Mouse (Mus musculus): Measurements from ENCODE around the gene Tbc1d16.
A peak's percentile ranks its signal among the peaks of the same experiment; 100 is the strongest.

The Tbc1d16 gene

GRCm38 (mm10) chr11:119236354-119236753 lies 8.1 kb upstream of the Tbc1d16 start:
- DNase-seq (ENCODE audit: low spot score in 2 of 2): no peak

GRCm38 (mm10) chr11:119235596-119235995 lies 7.3 kb upstream of the Tbc1d16 start:
- DNase-seq (ENCODE audit: low spot score in 2 of 2): peak; percentile 66 to 78

GRCm38 (mm10) chr11:119234770-119235169 lies 6.5 kb upstream of the Tbc1d16 start:
- DNase-seq (ENCODE audit: low spot score in 2 of 2): no peak

DNA sequence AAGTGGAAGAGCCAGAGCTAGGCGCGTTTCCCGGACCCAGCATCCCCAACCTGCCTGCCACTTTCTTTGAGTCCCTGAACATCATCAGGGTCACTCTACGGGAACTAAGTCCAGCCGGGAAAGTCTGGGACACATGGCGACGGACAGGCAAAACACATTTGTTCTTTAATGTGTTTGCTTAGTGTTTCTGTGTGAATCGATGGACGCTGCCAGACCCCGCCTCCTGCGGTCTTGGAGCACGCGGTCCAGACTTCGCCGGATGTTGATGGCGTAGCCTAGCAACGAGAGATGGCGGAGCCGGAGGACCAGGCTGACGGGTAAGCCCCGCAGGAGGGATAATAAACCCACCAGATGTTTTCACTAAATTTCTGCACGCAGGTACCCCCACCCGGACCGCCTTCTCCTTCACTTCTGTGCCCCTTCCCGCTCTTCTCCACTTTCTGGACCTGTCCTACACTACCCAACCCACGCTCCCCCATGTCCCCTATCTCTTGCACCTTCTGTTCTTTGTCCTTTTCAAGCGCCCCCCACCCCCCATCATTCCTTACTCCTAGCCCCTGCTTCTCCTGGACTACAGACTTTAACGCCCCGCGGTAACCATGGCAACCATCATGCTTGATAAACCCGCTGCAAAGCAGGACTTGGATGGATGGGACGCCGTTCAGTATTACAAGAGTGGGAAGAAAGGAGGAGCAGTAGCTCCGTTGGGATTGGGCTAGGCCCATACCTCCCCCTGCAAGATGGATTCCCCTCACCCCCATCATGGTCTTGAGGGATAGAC lies 737 bp upstream of the Tbc1d16 start:
- DNase-seq (ENCODE audit: low spot score in 2 of 2): peak; percentile 82 to 84

DNA sequence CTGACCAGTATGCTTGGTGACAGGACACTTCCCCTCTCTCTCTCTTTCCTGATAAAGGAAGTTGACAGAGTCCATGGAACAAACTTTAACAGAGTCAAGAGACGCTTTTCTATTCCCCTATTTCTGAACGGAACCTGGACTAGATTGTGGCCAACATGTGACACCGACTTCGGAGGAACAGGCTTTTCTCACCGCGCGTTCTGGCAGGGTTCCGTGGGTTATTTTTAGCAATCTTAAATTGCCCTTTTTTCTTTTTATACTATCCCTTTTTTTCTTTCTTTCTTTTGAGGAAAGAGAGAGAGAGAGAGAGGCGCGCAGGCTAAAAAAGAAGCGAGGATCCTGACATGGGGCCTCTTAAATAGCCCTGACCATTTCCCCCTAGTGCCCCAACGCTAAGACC lies 708 bp downstream of the Tbc1d16 start:
- DNase-seq (ENCODE audit: low spot score in 2 of 2): no peak

- no peak for DNase-seq (ENCODE audit: low spot score in 2 of 2)
Observed at GRCm38 (mm10) chr11:119225634-119226033, 2.7 kb downstream of the Tbc1d16 start.

DNA sequence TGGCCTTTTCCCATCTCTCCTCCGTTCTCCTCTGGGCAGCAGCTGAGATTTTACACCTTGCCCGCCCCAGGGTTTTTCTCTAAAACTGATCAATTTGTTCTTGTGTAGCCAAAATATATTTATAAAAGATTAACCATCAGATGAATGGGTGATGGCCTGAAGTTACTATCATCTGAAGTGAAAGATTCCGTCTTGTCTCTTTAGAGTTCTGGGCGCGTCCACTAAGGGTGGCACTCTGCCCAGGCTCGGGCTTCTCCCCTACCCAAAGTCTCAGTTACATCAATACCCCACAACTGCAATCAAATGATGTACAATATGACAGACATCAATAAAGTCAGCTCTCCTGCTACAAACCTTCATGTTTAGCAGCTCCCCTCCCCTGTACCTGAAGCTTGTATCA lies 3.4 kb downstream of the Tbc1d16 start:
- no peak for DNase-seq (ENCODE audit: low spot score in 2 of 2)

GRCm38 (mm10) chr11:119223124-119223890 lies 5.0 kb downstream of the Tbc1d16 start:
- DNase-seq (ENCODE audit: low spot score in 2 of 2): no peak

DNA sequence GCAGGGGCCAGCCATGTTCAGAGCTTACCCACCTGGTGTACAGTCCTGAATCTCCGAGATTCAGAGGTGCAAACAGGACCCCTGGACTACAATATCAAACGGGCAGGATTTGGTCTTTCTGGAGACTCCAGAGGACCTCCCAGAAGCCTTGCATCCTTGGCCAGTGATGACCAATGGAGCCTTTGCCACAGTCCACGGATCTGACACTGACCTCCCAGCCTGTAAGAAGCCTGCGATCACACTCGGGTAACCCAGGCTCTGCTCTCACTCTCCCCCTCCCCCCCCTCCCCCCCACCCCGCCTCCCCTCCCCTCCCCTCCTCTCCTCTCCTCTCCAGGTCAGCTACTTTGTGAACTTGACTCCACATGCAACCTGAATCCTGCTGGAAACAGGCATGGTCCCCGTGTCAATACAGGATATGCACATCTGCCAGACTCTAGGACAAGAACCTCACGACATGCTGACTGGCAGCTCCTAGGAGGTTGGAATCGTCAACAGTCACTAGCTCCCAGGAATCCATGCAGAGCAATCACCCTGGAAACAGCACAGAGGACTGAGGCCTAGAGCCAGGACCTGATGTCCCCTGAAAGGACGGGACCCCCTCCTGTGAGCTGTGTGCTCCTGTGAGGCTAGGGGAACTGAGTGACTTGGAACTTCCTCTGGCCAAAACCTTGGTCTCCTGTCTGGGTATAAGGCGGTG lies 6.3 kb downstream of the Tbc1d16 start:
- DNase-seq (ENCODE audit: low spot score in 2 of 2): no peak

GRCm38 (mm10) chr11:119219816-119220465 lies 8.4 kb downstream of the Tbc1d16 start:
- DNase-seq (ENCODE audit: low spot score in 2 of 2): no peak

DNA sequence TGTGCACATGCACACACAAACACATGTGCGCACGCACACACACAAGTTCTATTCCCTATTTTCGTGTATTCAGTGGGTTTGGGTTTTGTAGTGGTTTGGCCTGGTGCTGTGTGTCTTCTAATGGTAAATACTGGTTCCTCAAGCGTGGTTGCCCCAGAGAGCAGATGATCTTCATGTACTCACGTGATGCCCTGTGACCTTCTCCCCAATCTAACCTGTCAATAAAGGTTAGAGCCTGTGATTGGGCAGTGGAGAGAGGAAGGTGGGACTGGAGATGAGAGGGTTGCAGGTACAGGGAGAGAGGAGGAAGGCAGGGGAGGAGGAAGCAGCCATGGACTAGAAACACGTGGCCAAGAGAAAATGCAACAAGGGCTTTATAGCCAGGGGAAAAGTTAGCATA lies 10.4 kb downstream of the Tbc1d16 start:
- DNase-seq (ENCODE audit: low spot score in 2 of 2): no peak

- no peak for DNase-seq (ENCODE audit: low spot score in 2 of 2)
Observed at GRCm38 (mm10) chr11:119215905-119216507, 12.3 kb downstream of the Tbc1d16 start.

- no peak for DNase-seq (ENCODE audit: low spot score in 2 of 2)
Observed at GRCm38 (mm10) chr11:119215038-119215904, 13.0 kb downstream of the Tbc1d16 start.

DNA sequence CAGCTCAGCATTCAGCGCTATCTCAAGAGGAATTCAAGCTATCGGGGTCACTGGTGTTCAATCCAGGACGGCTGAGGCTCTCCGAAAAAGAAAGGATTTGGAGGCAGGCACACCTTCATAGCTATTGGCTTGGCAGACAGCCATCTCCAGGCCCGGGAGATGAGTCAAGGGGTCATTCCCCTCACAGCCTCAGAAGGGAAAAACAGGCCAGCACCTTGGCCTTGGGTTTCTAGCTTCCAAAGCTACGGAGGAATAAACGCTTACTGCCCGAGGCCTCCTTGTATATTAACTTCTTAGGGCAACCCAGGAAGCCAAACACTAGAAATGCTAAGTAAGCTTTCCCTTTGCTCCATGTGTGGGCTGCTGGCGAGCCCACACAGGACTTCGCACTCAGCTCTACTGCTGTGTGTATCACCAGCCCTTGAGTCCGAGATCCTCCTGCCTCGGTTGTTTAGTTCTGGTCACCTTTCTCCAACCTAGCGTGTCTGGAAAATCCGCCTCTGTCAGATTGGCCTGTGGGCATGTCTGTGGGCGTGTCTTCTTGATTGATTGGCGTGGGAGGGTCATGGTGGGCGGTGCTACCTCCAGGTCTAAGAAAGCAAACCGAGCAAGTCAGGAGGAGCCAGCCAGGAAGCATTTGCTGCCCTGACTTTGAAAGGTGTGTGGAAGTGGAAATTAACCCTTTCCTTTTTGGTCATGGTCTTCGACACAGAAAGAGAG lies 15.0 kb downstream of the Tbc1d16 start:
- no peak for DNase-seq (ENCODE audit: low spot score in 2 of 2)

DNA sequence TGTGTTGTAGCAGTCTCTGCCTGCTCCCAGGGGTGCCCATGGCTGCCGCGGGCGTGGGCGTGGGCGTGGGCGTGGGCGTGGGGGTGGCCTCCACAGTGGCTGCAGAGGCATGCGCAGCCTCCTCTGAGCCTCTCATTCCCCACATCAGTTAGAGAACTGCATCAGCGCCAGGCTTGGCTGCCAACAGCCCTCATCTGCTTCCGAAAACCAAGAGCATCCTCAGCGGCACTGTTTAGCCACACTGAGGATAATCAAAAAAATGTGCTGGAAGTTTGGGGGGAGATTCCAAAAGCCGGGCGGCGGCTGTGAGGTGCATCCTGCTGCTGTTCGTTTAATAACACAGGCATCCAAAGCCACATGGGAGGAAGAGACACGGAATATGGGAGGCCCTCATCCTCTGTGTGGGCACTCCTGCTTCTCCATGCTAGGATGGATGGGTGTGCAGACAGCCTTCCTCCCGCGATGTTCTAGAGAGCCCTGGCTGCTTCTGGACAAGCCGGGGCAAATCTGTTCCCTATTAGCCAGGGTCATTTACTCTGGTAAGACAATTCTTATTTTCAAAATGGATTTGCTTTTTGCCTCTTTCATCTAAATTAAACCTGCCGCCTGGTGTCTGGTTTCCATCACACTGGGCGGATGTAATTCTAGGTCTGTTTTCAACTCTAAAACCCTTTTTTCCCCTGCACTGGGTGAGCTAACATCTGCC lies 16.5 kb downstream of the Tbc1d16 start:
- no peak for DNase-seq (ENCODE audit: low spot score in 2 of 2)

- no peak for DNase-seq (ENCODE audit: low spot score in 2 of 2)
Observed at GRCm38 (mm10) chr11:119210321-119211100, 17.8 kb downstream of the Tbc1d16 start.

GRCm38 (mm10) chr11:119209371-119210025 lies 18.8 kb downstream of the Tbc1d16 start:
- no peak for DNase-seq (ENCODE audit: low spot score in 2 of 2)

- no peak for DNase-seq (ENCODE audit: low spot score in 2 of 2)
Observed at GRCm38 (mm10) chr11:119208870-119209370, 19.4 kb downstream of the Tbc1d16 start.
